Mouse (Mus musculus): ENCODE measurements around the gene Ndufaf7.

GRCm38 (mm10) chr17:78952070-78952469, 15.1 kb downstream of the Ndufaf7 start:
- TF ChIP-seq CTCF (conservative IDR thresholded peaks at IDR 0.05; ENCODE audit: insufficient read depth, insufficient read length, low read depth, low read length) (no peak), POLR2A (IDR thresholded peaks at IDR 0.05; ENCODE audit: low read depth, low read length) (no peak)
